Mouse (Mus musculus) cerebellum, postnatal 4 days (tissue): Measurements from ENCODE around the gene Nlrc5.
"Not testable (repeated sequence)": the region's sequence is repeated elsewhere in the genome, so short reads cannot be mapped to it uniquely, and the experiment has no call there.

Experiments
- DNase-seq, 2 experiments: peaks; one replicate each; pipeline ENCODE4 v3.0.0; 2022; ENCODE audit warnings: low spot score in 2 of 2, mixed read lengths in 1 of 2

Gene Nlrc5

DNA sequence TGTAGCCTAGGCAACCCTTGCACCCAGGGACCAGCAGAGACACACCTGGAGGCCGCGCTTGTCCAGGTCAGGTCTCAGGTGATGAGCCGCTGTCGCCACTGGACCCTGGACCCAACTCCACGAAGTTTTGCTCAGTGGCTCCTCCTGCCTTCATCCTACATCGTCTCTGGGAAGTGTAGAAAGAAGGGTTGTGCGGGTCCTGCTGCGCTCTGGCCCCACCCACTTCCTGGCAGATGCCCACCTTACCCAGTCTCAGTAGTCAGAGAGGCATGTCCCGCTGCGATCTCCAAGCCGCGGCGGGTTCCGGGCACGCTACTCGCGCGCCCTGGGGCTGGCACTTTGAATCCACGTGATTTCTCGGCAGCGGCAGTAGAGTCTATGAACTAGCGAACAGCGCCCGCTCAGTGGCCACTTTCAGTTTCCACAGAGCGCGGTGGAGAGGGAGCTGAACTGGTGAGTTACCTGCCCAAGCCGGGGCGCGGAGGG lies at the start of gene Nlrc5:
Nlrc5 (plus strand) TSS at position 376 of the 486 bp plus-strand sequence.
- peak; percentile 23 to 33 for DNase-seq

DNA sequence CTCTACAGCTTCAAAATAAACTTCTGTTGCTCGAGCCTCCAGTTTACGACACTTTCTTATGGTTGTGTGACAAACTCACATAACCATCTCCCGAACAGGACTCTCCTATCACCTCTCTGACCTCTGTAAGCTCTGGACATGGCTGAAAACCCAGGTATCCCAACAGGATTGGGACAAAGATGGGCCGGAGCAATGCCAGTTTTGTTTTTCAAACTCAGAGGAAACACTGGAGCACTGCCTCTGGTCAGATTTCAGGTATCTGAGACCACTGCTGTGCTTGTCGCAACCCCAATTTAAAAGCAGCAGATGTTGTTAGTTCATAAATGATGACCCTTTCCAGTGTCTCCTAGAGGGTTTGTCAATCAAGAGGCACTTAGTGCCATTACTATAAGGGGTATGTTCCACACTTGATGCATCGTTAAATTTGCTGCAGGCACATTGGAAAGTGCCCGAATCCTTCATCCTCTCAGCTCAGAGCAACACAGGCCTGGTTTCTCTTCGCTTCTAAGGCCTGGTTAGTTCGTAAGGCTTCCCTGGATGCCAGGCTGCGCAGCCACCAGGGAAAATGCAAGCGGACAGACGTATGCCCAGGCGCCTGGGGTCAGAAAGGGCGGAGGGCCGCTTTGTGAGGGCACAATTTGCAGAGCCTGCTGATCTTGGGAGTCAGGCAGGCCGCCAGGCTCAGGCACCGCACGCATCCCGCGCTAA lies 48.5 kb upstream of the Nlrc5 start:
- DNase-seq: no peak

DNA sequence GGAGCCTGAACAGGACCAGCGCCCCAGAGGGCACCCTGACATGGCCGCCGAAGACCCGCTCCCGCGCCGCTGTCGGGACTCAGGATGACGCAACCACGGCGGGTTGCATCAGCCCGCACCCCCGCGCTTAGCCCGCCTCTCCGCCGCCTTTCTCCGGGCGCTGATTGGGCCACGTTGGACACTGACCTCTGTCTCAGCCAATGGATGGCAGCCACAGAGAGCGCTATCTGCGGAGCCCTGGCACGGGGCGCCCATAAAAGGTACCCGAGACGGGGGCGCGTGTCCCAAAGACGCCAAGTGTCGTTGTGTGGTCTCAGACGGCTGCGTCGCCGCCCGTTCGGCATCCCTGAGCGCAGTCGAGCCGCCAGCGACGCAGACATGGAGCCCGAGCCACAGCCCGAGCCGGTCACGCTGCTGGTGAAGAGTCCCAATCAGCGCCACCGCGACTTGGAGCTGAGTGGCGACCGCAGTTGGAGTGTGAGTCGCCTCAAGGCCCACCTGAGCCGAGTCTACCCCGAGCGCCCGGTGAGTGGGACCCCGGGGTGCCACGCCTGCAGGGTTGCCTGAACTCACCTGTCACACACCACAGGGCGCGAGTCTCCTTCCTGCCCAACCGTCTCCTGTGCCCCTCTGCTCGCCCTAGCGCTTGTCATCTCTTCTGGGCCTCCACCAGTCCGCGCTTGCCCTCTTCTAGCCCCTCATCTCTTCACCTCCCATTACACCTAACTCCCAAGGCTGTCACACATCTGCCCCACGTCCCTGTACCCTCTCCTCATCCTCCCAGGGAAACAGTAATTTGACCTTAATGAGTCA lies 47.7 kb upstream of the Nlrc5 start, which contains the start of gene Herpud1:
Herpud1 (plus strand) TSS at position 225 of the 813 bp plus-strand sequence.
- DNase-seq: peak; percentile 97 to 98

DNA sequence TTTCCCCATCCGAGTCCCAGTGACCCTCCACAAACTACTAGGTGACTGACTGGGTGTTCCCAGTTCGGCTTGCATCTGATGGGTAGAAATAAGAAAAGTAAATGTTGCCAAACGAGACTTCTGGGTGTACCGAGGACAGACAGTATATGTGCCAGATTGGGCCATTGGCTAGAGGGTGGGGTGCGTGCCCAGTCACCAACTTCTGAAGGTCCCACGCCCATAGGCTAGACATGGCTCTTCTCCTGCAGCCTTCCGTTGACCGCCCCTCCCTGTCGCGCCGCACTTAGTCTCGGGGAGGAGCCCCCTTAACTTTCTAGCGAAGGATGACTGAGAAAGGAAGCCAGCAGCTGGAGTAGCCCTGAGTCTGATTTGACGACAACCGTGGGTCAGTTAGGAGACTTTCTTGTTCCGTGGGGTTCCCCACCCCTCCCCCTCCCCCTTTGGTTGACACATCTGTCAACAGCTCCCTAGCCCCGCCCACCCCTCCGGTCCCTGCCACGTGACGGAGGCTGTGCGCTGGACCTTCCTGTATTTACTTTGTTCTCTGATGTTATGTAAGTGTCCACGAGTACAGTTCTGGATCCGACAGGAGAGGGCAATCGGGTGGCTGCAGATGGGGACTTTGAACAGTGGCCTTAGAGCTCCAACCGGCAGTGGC lies 47.0 kb upstream of the Nlrc5 start:
- DNase-seq: peak in 1 of 2 experiments; percentile 49

DNA sequence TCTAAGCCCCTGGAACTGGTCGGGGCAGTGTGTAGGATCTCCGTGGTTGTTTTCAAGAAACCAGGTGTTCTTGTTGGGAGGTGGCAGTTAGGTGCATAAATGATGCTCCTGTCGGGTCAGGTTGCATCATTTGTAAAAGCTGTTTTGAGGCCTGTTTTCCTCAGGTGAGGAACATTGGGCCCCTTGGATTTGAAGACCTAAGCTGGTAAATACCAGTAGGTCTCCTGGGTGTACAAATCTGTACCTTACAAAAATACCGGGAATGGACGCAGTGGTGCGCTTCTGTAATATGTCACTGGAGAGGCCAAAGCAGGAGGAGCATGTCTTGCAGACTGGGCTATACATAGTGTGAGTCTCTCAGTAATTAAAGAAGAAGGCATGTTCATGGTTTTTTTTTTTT lies 46.4 kb upstream of the Nlrc5 start:
- no peak for DNase-seq

DNA sequence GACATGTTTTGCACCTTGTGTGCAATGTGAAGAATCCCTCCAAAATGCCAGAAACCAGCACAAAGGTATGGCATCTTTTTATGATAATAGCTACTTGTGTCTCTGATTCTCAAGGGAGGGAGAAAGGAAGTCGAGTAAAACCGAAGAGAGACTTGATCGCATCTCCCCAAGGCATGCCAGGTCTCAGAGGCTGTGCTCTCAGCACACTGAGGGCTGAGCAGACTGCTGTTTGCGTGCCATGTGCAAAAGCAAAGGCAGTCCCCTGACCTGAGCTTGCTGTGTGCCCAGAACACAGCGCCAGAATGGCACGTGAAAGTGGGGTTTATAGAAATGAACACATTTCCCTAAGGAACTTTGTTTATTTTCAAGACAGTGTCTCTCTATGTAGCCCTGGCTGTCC lies 44.6 kb upstream of the Nlrc5 start:
- no peak for DNase-seq

DNA sequence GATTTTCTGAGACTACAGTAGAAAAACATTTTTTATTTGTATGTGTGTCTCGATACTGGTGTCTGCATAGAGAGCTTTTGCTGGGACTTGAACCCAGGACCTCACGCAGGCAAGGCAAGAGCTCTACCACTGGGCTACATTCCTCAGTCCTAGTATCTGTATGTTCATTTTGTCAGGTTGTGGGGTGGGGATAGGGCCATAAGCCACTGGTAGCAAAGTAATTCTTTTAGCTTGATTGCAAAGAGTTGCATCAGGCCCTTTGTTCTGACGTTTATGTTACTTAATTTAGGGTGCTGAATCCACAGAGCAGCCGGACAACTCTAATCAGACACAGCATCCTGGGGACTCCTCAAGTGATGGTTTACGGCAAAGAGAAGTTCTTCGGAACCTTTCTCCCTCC lies 43.7 kb upstream of the Nlrc5 start:
- DNase-seq: no peak

DNA sequence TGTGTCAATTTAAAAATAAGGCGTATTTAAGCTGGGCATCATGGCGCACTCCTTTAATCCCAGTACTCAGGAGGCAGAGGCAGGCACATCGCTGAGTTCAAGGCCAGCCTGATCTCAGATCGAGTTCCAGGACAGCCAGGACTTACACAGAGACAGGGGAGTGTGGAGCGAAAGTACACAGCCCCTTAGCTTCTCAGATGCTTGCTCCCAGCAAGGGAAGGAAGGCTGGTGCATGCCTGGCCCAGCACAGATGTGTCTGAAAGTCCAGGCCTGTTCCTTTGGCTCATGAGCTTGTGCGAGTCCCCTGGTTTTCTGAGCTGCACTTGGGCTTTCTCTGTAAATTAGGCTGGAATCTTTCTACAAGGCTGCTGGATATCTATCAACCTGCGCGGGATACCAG lies 43.2 kb upstream of the Nlrc5 start:
- DNase-seq: no peak

DNA sequence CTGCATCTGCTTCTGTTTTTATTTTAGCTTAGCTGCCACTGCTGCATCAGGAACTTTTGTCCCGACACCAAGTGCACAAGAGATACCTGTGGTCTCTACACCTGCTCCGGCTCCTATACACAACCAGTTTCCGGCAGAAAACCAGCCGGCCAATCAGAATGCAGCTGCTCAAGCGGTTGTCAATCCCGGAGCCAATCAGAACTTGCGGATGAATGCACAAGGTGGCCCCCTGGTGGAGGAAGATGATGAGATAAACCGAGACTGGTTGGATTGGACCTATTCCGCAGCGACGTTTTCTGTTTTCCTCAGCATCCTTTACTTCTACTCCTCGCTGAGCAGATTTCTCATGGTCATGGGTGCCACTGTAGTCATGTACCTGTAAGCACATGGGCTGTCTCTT lies 42.0 kb upstream of the Nlrc5 start:
- DNase-seq: peak in 1 of 2 experiments; percentile 52

DNA sequence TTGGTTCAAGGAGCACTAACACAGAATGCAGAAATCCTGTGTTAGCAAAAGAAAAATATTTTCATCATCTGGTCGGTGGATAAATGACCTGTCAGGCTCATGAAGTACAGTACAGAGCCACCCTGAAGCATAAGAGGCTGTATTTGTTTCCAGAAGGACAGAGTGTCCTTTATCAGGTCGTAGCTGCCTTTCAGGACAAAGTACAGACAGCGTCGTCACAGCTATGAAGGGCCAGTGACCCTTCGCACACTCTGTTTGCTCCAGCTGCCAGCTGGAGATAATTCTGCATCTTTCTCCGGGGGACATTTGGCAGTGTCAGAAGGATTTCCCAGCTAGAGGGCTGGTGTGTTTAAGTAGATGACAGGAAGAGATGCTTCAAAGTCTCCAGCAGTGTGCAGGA lies 41.5 kb upstream of the Nlrc5 start:
- no peak for DNase-seq

DNA sequence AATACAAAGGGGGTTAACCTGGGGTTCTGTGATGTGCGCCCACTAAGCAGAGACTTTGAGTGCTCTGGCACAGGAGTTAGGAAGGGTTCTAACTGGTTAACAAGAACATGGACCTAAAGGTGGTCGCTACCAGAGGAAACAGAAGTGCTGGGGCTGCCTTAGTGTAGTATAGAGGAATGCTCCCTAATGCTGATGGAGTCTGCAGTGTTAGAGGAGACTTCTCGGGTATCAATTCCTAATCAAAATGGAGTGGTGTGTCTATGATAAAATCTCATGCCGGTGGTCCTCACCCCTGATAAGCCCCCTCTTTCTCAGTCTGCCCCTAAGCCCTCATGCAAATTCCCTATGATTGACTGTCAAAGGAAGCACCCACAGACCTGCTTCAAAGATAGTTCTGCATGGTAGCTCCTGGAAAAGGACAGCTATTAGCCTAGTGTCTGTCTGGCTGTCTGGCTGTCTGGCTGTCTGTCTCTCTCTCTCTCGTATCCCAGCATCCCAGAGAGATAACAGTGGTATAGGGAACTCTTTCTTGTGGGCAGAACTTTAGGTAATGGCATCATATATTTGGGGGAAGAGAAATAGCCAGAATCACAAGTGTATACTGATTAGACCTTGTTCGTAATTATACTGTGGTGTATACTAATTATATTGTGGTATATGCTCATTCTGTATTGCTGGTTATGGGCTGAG lies 38.2 kb upstream of the Nlrc5 start:
- DNase-seq: no peak

DNA sequence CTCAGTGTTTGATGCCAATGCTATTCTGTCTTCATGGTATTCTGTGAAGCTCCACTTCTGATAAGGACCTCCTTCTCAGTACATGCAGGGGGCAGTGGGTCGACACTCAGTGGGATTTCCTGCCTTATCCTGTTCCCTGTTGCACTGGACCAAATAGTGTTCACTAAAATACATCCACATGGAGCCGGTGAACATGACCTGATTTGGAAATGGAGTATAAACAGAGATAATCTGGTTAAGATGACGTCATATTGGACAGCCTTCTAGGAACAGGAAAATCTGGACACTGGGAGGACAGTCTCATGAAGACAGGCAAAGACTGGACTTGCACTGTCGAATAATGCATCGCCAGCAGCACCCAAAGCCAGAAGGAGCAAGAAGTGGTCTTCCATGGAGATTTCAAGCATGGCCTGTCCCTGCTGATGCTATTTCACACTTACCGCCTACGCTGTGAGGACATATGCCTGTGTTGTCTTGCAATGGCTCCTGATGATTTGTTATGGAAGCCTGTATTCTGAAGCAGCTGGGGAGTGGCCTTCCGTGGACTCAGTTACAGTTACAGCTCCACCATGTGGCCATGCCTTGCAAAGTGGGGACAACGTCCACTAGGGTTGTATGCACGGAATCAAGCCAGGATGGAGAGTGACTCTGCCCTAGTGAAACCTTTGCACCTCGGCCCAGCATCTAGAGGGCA lies 37.0 kb upstream of the Nlrc5 start:
- peak in 1 of 2 experiments; percentile 40 for DNase-seq

DNA sequence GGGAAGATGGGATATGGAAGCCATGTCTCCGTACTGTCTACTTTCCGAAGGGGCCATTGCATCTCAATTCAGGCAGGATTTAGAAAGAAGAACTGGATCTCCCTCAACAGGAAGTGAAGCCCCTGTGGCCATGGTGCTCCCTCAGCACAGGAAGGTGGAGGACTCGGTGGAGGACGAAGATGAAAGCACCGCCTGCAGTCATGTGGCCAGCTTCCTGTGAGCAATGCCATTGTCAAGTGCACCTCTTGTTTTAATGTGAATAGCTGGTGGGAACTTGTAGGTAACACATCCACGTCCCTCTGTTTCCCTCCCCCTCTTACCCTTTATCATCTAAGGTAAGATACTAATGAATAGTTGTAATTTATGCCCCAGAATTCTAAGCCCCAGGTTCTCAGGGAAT lies 35.6 kb upstream of the Nlrc5 start:
- DNase-seq: no peak

DNA sequence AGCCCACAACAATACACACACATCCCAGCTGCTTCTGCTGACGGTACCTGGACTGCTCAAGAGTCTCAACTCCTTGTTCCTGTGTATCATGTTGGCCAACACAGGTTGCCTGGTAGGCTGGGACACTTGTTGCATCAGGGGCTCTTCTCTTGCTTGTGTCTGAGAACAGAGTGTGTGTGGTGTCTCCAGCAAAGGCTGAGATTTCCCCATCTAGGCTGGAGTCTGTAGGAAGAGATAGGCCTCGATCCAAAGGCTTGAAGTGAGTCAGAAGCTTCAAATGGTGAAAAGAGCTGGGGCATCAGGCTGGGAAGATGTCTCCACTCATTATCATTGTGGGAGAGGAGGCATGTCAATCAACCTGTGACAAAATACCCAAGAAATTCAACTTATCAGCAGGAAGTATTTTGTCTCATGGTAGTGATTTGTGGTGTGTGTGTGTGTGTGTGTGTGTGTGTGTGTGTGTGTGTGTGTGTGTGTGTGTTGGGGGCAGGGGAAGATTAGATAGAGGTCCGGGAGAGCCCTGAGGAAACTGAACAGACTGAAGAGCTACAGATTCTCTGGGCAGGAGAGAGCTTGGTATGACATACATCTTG lies 34.7 kb upstream of the Nlrc5 start:
- no peak for DNase-seq

DNA sequence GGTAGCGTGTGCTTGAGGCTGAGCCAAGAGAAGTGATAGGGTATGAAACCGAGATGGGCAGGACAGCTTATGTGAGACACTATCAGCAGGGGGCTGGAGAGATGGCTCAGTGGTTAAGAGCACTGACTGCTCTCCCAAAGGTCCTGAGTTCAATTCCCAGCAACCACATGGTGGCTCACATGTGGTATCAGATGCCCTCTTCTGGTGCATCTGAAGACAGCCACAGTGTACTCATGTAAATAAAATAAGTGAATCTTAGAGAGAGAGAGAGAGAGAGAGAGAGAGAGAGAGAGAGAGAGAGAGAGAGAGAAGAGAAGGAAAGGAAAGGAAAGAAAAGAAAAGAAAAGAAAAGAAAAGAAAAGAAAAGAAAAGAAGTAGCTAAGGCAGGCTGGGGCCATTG lies 34.2 kb upstream of the Nlrc5 start:
- DNase-seq: not testable (repeated sequence)

DNA sequence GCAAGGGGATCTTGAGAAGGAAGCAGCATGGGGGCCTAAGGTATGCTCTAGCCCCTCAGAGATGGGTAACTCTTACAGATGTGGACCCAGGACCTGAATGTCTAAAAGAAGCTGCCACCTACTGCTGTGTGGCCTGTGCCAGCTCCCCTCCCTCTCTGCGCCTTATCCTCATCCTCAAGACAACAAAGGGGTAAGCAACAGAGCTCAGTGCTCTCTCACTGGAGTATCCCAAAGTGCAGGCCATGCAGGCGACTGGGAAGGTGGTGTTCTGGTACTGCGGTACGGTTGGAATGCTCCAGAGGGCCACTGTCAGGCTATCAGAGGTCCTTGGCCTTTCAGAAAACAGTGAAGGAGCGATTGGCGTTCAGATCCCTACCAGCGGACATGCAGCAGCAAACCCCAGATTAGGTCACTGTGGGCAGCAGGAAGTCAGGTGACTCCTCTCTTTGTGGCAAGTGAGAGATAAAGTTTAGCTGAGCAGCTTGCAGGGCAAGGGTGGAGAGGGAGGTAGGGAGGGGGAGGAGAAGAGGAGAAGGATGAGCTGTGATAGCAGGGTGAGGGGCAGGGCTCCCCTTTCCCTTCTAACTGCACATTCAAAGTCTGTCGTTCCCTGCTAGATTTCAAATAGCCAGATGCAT lies 25.6 kb upstream of the Nlrc5 start:
- DNase-seq: no peak

DNA sequence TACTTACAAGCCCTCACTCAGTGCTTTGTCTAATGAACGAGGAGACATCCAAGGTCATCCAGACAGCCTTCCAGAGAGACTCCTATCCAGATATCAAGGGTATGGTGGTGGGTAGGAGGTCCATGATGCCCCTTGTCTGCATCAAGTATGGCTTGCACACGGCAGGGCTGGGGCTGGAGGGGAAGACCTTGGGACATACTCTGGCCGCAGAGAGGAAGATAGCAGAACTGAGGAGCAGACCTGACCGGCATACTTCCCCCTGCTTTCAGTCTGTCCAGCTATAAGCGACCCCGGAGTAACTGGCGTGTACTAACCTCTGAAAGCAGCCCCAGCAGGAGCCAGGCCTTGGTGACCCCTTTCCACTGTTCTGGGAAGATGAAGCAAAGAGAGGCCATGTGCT lies 24.6 kb upstream of the Nlrc5 start:
- no peak for DNase-seq

DNA sequence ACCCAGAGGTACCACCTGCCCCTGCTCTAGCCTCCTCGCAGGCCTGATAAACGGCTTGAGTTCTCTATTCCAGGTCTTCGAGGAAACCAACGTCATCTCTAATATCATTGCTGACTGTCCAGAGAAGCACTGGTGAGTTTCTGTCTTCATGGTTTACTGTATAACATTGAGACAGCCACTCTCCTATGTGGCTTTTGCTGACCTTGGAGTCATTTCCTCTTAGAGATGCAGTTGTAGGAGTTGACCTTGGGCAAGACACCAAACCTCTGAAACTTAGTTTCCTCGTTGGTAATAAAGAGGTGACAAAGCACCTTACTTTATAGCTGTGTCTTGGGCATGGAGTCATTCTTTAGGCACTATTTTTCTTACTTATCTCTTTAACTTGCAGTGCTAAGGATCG lies 21.6 kb upstream of the Nlrc5 start:
- no peak for DNase-seq

DNA sequence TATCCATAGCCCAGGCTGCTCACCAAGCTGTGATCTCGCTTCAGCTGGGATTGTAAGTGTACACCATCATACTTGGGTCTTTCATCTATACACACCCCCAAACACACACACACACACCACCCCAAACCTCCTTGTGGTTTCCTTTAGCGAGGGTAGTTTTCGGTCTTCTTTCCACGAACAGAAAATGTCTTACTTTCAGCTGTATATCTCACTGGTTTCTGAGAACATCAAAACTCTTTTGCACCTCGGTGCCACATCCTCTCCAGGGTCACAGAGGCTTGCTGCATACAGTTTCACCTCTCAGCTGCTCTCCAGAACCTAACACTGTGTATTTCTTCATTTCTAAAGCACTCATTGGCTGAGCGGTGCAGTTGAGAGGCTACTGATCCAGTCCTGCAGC lies 20.6 kb upstream of the Nlrc5 start:
- no peak for DNase-seq

DNA sequence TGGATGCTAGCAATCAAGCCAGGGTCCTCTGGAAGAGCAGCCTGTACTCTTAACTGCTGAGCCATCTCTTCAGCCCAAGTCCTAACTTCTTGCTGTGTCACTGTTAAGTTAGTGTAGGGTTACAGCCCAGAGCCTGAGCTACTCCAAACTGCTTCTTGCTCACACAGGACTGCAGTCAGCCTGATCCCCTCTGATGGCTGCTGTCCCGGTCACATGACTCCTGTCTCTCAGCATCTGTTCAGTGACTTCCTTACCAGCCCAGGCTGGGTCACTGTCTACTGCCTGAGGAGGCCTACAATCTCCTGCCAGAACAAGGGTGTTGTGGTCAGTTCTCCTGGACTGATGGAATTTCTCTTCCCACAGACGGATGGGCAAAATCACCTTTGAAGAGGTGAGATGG lies 18.9 kb upstream of the Nlrc5 start:
- DNase-seq: no peak
